Mouse (Mus musculus): ENCODE data around the gene Arhgap29.

Gene Arhgap29

GRCm38 (mm10) chr3:121945957-121946356 is 6.4 kb upstream of the Arhgap29 start:
- DNase-seq = no peak

DNA sequence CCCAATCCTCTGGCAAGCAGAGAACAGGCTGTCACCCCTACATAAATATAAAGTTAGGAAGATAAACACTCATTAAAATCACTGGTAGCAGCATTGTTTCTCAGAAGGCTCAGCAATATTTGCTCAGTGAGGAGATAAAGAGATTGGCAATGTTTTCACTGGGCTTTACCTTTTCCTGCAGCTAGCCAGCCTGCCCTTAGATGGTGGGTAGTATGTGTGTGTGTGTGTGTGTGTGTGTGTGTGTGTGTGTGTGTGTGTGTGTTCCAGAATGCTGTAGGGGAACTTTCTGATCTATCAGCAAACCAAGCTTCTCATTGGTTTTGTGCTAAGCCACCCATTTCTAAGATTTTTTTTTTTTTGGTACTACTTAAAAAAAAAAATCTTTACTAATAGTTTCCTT is 5.6 kb upstream of the Arhgap29 start:
- no peak for DNase-seq

GRCm38 (mm10) chr3:121950139-121950538 is 2.2 kb upstream of the Arhgap29 start:
- DNase-seq = no peak

DNA sequence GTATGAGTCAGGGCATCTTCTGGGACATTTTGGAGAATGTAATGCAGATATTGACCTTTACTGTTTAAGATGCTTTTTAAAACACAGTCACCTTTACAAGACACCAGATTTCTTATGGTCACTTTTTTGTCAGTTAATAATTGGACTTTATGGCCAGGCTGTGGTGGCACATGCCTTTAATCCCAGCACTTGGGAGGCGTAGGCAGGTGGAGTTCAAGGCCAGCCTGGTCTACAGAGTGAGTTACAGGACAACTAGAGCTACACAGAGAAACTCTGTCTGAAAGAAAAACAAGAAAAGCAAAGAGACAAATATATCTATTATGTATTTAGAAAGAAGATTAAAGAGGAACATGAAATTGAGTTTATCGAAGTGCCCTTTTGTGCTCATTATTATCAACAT is 1.2 kb upstream of the Arhgap29 start:
- DNase-seq = no peak

GRCm38 (mm10) chr3:121953049-121953432 is 700 bp downstream of the Arhgap29 start:
- DNase-seq = peak; percentile 57 to 65

GRCm38 (mm10) chr3:121953433-121954161 is 1.3 kb downstream of the Arhgap29 start:
- DNase-seq = peak in 1 of 2 experiments; percentile 4

GRCm38 (mm10) chr3:121954421-121954820 is 2.1 kb downstream of the Arhgap29 start:
- DNase-seq = no peak

- DNase-seq = no peak
Observed at GRCm38 (mm10) chr3:121955527-121955926, 3.2 kb downstream of the Arhgap29 start.

DNA sequence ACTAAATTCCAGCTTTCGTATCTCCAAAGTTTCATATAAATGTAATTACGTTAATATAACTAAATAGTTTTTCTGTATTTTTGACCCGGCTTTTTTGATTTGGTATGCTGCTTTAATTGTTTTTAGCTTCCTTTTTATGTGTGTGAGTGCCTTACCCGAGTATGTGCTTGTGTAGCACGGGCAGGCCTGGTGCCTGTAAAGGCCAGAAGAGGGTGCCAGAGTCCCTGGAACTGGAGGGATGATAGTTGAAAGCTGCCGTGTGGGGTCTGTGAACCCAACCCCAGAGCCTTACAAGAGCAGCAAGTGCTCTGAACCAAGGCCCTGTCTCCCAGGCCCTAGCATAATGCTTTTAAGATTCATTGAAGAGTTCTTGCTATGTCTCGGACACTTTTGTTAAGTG is 4.4 kb downstream of the Arhgap29 start:
- DNase-seq = no peak

- no peak for DNase-seq
Observed at GRCm38 (mm10) chr3:121957606-121958344, 5.4 kb downstream of the Arhgap29 start.

GRCm38 (mm10) chr3:121964173-121964572 is 11.8 kb downstream of the Arhgap29 start:
- no peak for DNase-seq

GRCm38 (mm10) chr3:121967681-121968476 is 15.5 kb downstream of the Arhgap29 start:
- peak; percentile 53 to 56 for DNase-seq

- DNase-seq = no peak
Observed at GRCm38 (mm10) chr3:121968621-121969020, 16.3 kb downstream of the Arhgap29 start.

- DNase-seq = no peak
Observed at GRCm38 (mm10) chr3:121969451-121969850, 17.1 kb downstream of the Arhgap29 start.

GRCm38 (mm10) chr3:121973761-121974160 is 21.4 kb downstream of the Arhgap29 start:
- DNase-seq = no peak

DNA sequence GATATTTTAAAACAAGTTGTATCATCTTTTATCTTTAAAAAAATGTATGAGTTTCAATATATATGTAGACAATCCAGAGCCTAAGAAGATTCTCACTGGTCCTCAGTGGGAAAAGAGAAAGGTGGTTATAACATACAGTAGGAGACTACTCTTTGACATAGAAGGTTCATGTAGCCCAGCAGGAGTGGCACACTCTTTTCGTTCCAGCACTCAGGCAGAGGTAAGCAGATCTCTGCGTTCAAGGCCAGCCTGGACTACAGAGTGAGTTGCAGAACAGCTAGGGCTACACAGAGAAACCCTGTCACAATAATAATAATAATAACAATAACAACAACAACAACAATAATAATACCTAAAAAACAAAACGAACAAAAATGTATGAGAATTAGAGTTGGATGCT is 23.0 kb downstream of the Arhgap29 start:
- no peak for DNase-seq

DNA sequence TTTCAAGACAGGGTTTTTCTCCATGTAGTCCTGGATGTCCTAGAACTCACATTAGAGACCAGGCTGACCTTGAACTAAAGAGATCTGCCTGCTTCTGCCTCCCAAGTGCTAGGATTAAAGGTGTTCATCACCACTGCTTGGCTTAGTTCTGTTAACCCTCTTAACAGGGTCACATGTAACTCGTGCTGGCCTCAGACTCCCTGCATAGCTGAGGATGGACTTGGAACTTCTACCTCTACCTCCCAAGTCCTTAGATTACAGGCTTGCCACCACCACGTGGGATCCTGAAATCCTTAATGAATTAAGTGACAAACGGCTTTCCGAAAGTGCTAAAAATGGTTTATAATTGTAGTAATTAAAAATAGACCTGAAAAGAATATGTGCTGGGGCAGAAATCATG is 29.0 kb downstream of the Arhgap29 start:
- DNase-seq = no peak

- no peak for DNase-seq
Observed at GRCm38 (mm10) chr3:121982450-121982849, 30.1 kb downstream of the Arhgap29 start.

DNA sequence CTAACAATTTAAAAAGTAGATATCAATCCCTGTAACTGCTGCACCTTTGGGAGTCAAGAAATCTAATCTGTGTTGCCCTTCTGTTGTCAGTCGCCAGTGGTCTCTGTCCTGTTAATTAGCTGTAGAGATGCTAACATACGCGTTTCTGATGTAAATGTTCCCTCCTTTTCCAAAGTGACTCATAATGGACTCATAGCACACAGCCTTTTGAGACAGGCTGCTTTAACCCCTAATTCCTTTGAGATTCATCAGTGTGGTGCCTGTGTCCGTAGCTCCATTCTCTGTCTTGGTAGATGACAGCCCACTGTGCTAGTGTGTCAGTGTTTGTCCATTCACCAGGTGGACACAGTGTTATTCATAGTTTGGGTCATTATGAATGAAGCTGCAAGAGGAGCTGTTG is 42.8 kb downstream of the Arhgap29 start:
- DNase-seq = no peak

GRCm38 (mm10) chr3:121999934-122000333 is 47.6 kb downstream of the Arhgap29 start:
- DNase-seq = no peak

DNA sequence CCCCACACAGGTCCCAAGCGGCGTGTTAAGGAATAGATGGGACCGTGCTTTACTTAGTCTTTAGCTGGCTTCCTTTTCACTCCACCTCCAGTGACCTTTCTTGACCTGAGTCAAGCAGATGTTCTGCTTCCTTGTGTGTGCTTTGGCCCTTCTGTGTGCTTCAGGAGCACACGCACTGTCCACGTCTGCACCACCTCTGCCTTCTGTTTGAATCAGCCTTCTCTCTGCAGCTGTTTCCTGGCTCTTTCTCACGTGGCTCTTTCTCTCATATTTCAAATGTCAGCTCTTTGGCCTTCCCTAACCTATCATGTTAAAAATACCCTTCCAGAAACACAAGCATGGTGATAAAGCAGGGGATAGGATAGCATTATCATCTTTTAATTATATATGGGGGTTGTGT is 49.2 kb downstream of the Arhgap29 start:
- DNase-seq = no peak

DNA sequence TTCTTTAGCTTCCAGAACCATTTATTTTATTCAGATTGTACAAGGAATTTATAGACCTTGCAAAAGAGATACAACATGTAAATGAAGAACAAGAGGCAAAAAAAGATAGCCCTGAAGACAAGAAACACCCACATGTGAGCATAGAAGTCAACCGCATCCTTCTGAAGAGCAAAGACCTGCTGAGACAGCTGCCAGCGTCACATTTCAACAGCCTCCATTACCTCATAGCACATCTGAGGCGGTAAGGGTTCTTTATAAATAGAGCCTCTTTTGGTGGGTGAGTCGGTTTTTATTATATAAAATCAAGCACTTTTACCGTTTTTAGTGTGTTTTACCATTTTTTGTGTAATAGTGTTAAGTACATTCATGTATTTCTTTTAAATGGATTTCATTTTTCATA is 57.5 kb downstream of the Arhgap29 start:
- DNase-seq = no peak

DNA sequence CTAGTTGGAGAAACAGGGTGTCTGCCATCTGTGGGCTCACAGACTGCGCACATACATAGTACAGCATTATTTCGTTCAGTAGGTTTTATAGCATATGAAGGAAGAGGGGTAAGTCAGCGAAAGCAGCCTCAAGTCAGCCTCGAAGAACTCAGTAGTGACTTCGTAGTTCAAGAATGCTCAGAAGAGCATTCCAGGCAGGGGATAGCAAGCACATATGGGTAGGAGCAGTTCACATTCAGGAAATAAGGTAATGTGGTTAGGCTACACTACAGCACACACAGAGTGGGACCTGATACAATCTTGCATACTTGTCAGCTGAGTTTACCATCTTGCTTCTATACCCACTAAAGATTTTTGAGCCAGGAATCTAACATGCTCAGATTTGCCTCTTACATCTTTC is 58.0 kb downstream of the Arhgap29 start:
- DNase-seq = no peak

GRCm38 (mm10) chr3:122012464-122012863 is 60.1 kb downstream of the Arhgap29 start:
- DNase-seq = no peak

Measured in spleen, adult 18-20 months (tissue).